Mouse (Mus musculus): ENCODE data around the gene Cyb5b. TPM values are rescaled to one million over a fixed set of nuclear protein-coding genes. Genes with fewer than 3 reads are reported as not detected.
A peak's percentile ranks its signal among the peaks of the same experiment; 100 is the strongest.

Gene Cyb5b
- polyA plus RNA-seq, 1 experiment from 2014 or later = 51.2 TPM

- WGBS = 12% methylated on average over 11 of the region's 11 CpGs
- no peak overlapping the region for H3K4me3 ChIP-seq
- H3K4me1 ChIP-seq (replicated peaks) = peaks cover 29% of the 10 kb centered on the region
- H3K4me2 ChIP-seq = no peak overlapping the region
- no peaks in the 10 kb centered on the region for H3K27me3 ChIP-seq
- H3K9me3 ChIP-seq (replicated peaks) = 0 out of 2 replicates have a peak, but pooled peaks cover 3% of the 10 kb centered on the region
- H3K9ac ChIP-seq = no peak overlapping the region
- ATAC-seq (replicated peaks; ENCODE audit: insufficient number of reproducible peaks, insufficient read depth, low FRiP score, low read depth) = no peak
- no peaks in the 10 kb centered on the region for H3K36me3 ChIP-seq
- H3K27ac ChIP-seq = no peak overlapping the region
Observed at GRCm38 (mm10) chr8:107116023-107116422, 34.4 kb upstream of the Cyb5b start.

GRCm38 (mm10) chr8:107117019-107117418 lies 33.4 kb upstream of the Cyb5b start:
- ATAC-seq (replicated peaks; ENCODE audit: insufficient number of reproducible peaks, insufficient read depth, low FRiP score, low read depth) = no peak
- Histone ChIP-seq H3K9ac (no peak overlapping the region), H3K4me2 (no peak overlapping the region), H3K9me3 (replicated peaks) (0 out of 2 replicates have a peak, but pooled peaks cover 3% of the 10 kb centered on the region), H3K27me3 (no peaks in the 10 kb centered on the region), H3K4me3 (no peak overlapping the region), H3K27ac (no peak overlapping the region), H3K36me3 (no peaks in the 10 kb centered on the region), H3K4me1 (replicated peaks) (peaks cover 29% of the 10 kb centered on the region)
- 45% methylated on average over 2 of the region's 2 CpGs for WGBS

GRCm38 (mm10) chr8:107118803-107119233 lies 31.6 kb upstream of the Cyb5b start:
- Histone ChIP-seq H3K4me1 (replicated peaks) (peaks cover 34% of the 10 kb centered on the region), H3K27me3 (no peaks in the 10 kb centered on the region), H3K27ac (peak overlapping the region; percentile 68), H3K9me3 (replicated peaks) (0 out of 2 replicates have a peak, but pooled peaks cover 3% of the 10 kb centered on the region), H3K4me3 (no peak overlapping the region), H3K9ac (no peak overlapping the region), H3K4me2 (no peak overlapping the region), H3K36me3 (no peaks in the 10 kb centered on the region)
- 46% methylated on average over 7 of the region's 7 CpGs for WGBS
- ATAC-seq (replicated peaks; ENCODE audit: insufficient number of reproducible peaks, insufficient read depth, low FRiP score, low read depth) = no peak

GRCm38 (mm10) chr8:107119412-107119811 lies 31.0 kb upstream of the Cyb5b start:
- H3K4me3 ChIP-seq = no peak overlapping the region
- no peak overlapping the region for H3K9ac ChIP-seq
- H3K9me3 ChIP-seq (replicated peaks) = 0 out of 2 replicates have a peak, but pooled peaks cover 3% of the 10 kb centered on the region
- ATAC-seq (replicated peaks; ENCODE audit: insufficient number of reproducible peaks, insufficient read depth, low FRiP score, low read depth) = no peak
- H3K36me3 ChIP-seq = no peaks in the 10 kb centered on the region
- H3K27ac ChIP-seq = peak overlapping the region; percentile 68
- 58% methylated on average over 9 of the region's 9 CpGs for WGBS
- no peak overlapping the region for H3K4me2 ChIP-seq
- H3K4me1 ChIP-seq (replicated peaks) = peaks cover 32% of the 10 kb centered on the region
- no peaks in the 10 kb centered on the region for H3K27me3 ChIP-seq

- Histone ChIP-seq H3K9me3 (replicated peaks) (0 out of 2 replicates have a peak, but pooled peaks cover 3% of the 10 kb centered on the region), H3K4me2 (no peak overlapping the region), H3K27ac (no peak overlapping the region), H3K9ac (no peak overlapping the region), H3K36me3 (no peaks in the 10 kb centered on the region), H3K27me3 (no peaks in the 10 kb centered on the region), H3K4me3 (no peak overlapping the region), H3K4me1 (replicated peaks) (peaks cover 23% of the 10 kb centered on the region)
- no peak for ATAC-seq (replicated peaks; ENCODE audit: insufficient number of reproducible peaks, insufficient read depth, low FRiP score, low read depth)
Observed at GRCm38 (mm10) chr8:107120806-107121205, 29.6 kb upstream of the Cyb5b start.

GRCm38 (mm10) chr8:107121681-107122291 lies 28.7 kb upstream of the Cyb5b start:
- Histone ChIP-seq H3K4me3 (no peak overlapping the region), H3K27ac (no peak overlapping the region)

GRCm38 (mm10) chr8:107123063-107123614 lies 27.3 kb upstream of the Cyb5b start:
- no peak overlapping the region for H3K27ac ChIP-seq
- H3K9ac ChIP-seq = no peak overlapping the region
- peaks cover 20% of the 10 kb centered on the region for H3K4me1 ChIP-seq (replicated peaks)
- no peaks in the 10 kb centered on the region for H3K36me3 ChIP-seq
- 32% methylated on average over 9 of the region's 9 CpGs for WGBS
- H3K4me2 ChIP-seq = no peak overlapping the region
- H3K4me3 ChIP-seq = no peak overlapping the region
- 0 out of 2 replicates have a peak, but pooled peaks cover 3% of the 10 kb centered on the region for H3K9me3 ChIP-seq (replicated peaks)
- no peaks in the 10 kb centered on the region for H3K27me3 ChIP-seq
- ATAC-seq (replicated peaks; ENCODE audit: insufficient number of reproducible peaks, insufficient read depth, low FRiP score, low read depth) = no peak

More at GRCm38 (mm10) chr8:107121681-107122291, 28.7 kb upstream of the Cyb5b start:
- H3K36me3 ChIP-seq = no peaks in the 10 kb centered on the region
- WGBS = 88% methylated on average over 7 of the region's 7 CpGs
- H3K4me1 ChIP-seq (replicated peaks) = peaks cover 20% of the 10 kb centered on the region
- no peak for ATAC-seq (replicated peaks; ENCODE audit: insufficient number of reproducible peaks, insufficient read depth, low FRiP score, low read depth)
- H3K4me2 ChIP-seq = no peak overlapping the region
- H3K27me3 ChIP-seq = no peaks in the 10 kb centered on the region
- H3K9ac ChIP-seq = no peak overlapping the region
- H3K9me3 ChIP-seq (replicated peaks) = 0 out of 2 replicates have a peak, but pooled peaks cover 3% of the 10 kb centered on the region

GRCm38 (mm10) chr8:107124343-107124742 lies 26.1 kb upstream of the Cyb5b start:
- Histone ChIP-seq H3K4me1 (replicated peaks) (peaks cover 17% of the 10 kb centered on the region), H3K4me3 (no peak overlapping the region), H3K9me3 (replicated peaks) (0 out of 2 replicates have a peak, but pooled peaks cover 3% of the 10 kb centered on the region), H3K9ac (no peak overlapping the region), H3K36me3 (no peaks in the 10 kb centered on the region), H3K27me3 (no peaks in the 10 kb centered on the region), H3K27ac (no peak overlapping the region), H3K4me2 (no peak overlapping the region)
- no peak for ATAC-seq (replicated peaks; ENCODE audit: insufficient number of reproducible peaks, insufficient read depth, low FRiP score, low read depth)
- 70% methylated on average over 8 of the region's 8 CpGs for WGBS

- Histone ChIP-seq H3K27me3 (no peaks in the 10 kb centered on the region), H3K4me3 (no peak overlapping the region), H3K27ac (peak overlapping the region; percentile 82), H3K9me3 (replicated peaks) (no peaks in the 10 kb centered on the region), H3K9ac (no peak overlapping the region), H3K4me2 (peak overlapping the region; percentile 19; the same call in 1 of the 2 replicates), H3K4me1 (replicated peaks) (peaks cover 30% of the 10 kb centered on the region), H3K36me3 (no peaks in the 10 kb centered on the region)
- peak; percentile 70 for ATAC-seq (replicated peaks; ENCODE audit: insufficient number of reproducible peaks, insufficient read depth, low FRiP score, low read depth)
- 32% methylated on average over 8 of the region's 8 CpGs for WGBS
Observed at GRCm38 (mm10) chr8:107129171-107130025, 21.0 kb upstream of the Cyb5b start.

- no peak overlapping the region for H3K9ac ChIP-seq
- H3K36me3 ChIP-seq = no peaks in the 10 kb centered on the region
- H3K4me3 ChIP-seq = no peak overlapping the region
- H3K4me2 ChIP-seq = no peak overlapping the region
- H3K9me3 ChIP-seq (replicated peaks) = no peaks in the 10 kb centered on the region
- H3K4me1 ChIP-seq (replicated peaks) = peaks cover 32% of the 10 kb centered on the region
- ATAC-seq (replicated peaks; ENCODE audit: insufficient number of reproducible peaks, insufficient read depth, low FRiP score, low read depth) = no peak
- WGBS = 80% methylated on average over 6 of the region's 6 CpGs
- H3K27me3 ChIP-seq = no peaks in the 10 kb centered on the region
- peak overlapping the region; percentile 82 for H3K27ac ChIP-seq
Observed at GRCm38 (mm10) chr8:107130028-107130427, 20.4 kb upstream of the Cyb5b start.

Data from heart, embryonic 15.5 days (tissue).